Mouse (Mus musculus): ENCODE data around the gene Hkdc1.

The Hkdc1 gene

DNA sequence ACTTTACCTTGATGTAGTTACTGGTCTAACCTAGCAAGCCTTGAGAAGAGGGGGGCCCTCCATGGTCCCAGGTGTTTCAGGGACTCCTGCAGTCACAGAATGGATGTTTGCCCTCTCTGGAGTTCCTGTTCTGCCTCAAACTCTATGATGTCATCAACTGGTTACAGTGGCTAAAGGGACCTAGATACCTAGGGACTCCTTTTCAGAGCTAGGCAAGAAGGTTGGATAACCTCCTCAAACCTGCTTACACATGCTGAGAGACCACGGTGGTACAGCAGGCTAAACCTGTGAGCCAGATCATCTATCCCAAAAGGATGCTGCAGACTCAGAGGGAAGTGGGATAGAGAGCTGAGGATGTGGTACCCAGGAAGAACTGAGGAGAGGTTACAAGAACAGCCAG lies 42.5 kb downstream of the Hkdc1 start, which contains the start of gene Hk1:
Gene Hk1, minus strand, starts transcription at position 101 of the 400 bp plus-strand sequence.
- no peak for DNase-seq

DNA sequence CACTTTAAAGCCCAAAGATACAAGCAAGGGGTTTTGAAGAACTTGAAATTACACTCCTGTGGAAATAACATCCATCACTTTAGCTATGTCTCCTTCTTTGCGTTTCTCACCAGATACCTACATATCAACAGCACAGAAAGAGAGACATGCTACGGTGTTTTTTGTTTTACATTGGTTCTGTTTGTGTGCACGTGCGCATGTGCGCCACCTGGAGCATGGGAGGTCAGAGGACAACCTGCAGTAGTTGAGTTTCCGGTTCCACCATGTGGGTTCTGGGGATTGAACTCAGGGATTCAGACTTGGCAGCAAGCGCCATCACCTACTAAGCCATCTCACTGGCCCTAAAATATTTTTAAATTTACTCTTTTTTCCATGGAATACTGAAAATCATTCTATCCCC lies 63.5 kb downstream of the Hkdc1 start:
- DNase-seq = no peak

- no peak for DNase-seq
Measured at GRCm38 (mm10) chr10:62356105-62356730, 66.1 kb downstream of the Hkdc1 start.

GRCm38 (mm10) chr10:62345147-62345546 lies 77.1 kb downstream of the Hkdc1 start:
- DNase-seq = no peak

DNA sequence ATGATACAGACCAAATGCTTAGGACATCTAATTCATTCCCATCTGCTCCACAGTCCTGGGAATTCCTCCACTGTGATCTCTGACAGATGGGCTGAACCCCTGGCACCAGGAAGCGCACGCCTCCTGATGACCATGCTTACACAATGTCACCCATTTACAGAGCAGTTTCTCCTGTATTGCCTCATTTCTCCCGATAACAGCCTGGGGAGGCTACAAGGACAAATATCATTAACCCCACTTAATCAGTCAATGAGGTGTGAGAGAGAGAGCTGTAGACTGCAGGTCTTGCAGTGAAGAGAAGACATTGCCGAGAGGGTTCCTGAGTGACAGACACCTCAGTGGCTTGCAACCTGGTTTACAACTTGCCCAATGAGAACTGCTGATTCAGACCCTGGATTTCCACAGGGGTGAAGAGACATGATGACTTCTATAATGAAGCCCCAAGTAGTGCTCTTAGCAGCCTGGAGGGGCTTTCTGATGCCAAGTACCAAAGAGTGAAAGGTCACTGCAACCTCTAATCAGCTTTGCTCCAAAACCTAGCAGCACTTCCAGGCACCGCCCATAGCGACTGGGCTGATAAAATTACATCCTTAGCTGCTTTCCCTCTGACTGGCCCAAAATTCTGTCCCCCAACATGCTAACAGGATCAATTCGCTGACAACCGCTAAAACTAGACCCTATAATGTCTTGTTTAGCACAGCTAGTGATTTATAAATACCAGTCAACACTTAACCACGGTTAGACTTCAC lies 78.1 kb downstream of the Hkdc1 start:
- no peak for DNase-seq

GRCm38 (mm10) chr10:62342512-62342911 lies 79.8 kb downstream of the Hkdc1 start:
- no peak for DNase-seq

- DNase-seq = no peak
Measured at GRCm38 (mm10) chr10:62341956-62342355, 80.3 kb downstream of the Hkdc1 start.

DNA sequence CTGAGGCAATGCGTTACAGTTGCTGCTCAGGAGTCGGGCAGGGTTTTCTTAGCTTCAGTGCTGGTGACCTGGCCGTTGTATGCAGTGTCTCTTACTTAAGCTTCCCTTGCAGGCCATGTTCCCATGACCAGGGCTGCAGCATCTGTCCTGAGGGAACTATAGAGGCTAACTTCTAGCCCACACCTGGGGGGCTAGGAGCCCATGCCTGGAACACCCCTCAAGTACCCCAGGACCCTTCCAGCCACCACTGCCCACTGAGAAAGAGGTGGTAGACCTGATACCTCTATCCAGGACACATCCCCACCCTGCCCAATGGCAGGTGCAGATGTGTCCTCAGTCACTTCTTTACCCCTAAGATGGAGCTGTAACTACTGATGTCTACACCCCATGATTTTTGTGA lies 81.3 kb downstream of the Hkdc1 start:
- DNase-seq = no peak

- peak; percentile 99 for DNase-seq
Measured at GRCm38 (mm10) chr10:62340095-62340731, 82.1 kb downstream of the Hkdc1 start.

DNA sequence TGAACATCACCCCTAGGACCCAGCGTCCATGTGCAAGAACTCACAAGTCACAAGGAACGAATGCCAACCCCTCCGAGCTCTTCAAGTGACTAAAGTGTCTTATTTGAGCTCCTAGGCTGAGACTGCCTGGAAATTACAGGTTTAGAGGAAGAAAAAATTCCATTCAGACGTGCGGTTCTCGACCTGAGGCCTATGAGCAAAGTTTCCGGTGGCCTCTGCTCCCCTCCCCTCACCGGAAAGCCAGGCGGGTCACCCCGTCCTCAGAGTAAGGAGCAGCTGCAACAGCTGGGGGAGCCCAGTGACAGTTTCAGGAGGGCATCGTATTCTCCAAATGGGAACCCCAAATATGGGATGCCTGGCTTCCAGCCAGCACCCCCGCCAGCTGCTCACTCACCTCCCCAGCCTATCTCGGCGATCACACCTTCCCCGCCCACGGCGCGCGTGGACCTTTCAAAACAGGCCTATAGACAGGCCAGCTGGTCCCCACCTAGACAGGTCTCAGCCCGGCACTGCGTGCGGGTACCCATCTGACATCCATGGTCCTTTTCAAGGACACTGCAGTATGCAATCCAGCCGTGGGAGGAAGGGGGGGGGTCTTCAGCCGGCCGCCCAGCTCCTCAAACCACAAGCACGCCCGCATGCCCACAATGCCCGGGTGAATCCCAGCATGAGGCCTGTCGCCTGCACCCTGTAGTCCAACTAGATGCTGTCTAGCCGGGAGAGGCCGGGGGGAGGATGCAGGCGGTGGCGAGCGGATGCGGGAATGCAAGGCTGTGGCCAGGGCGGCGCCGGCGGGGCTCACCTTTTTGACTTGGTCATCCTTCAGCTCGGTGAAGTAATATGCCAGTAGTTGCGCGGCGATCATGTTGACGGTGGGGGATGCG lies 82.8 kb downstream of the Hkdc1 start:
- peak; percentile 52 to 63 for DNase-seq

DNA sequence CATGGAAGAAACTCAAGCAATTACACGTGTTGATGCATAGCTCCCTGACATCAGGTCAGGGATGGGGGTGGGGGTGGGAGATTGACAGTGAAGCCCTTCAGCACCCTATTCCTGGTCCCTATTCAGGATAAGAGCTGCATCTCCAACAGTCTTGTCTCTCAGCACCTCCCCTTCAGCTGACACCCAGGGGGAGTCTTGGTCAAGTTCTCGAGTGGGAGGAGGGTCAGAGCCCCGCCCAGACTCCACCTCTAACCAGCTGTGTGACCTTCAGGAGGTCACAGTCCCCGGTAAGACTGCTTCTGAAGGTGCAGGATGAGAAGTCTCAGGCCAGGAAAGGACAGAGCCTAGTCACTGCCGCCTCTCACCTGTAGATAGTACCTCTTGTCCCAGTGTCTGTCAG lies 83.7 kb downstream of the Hkdc1 start:
- DNase-seq = peak in 1 of 2 experiments; percentile 34

- peak in 1 of 2 experiments; percentile 29 for DNase-seq
Measured at GRCm38 (mm10) chr10:62338176-62338575, 84.1 kb downstream of the Hkdc1 start.

DNA sequence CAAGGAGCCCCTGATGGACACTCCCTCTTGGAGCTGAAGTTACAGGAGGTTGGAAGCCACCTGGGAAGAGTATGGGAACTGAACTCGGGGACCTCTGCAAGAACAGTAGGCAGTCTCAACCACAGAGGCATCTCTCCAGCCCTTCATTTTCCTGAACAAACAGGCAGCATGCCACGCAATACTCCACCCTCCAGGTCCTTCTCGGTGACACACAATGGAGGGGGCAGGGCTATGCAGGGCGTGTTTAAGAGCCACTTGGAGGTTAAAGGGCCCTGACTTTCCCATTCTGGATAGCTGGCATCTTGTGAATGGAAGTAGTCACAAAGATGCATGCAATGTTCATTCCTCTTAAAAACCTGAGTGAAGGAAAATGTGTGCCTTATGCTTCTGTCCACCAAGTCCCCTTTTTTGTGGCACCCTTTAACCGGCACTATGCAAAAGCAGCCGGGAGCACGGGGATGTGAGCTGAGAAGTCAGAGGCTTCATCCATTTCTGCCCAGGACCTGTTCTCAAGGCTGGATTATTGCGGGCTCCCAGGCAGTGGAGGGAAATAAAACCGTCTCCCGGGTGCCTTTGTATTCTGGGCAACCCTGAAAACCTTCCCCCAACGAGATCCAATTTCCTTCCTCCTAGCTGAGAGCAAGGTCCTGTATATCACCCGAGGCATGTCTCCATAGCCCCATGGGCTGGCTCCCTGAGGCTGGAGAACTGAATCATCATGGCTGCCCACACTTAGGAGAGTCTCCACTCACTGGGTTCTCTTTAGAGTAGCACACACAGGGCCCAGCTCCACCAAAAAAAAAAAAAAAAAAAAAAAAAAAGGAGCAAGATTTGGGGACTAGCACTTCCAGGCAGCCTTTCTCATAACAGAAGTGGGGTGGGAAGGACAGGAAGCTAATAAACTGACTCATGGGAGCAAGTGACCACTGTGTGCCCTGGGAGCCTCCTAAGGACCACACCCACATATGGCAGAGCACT lies 85.4 kb downstream of the Hkdc1 start:
- peak in 1 of 2 experiments; percentile 38 for DNase-seq

GRCm38 (mm10) chr10:62335423-62335776 lies 86.9 kb downstream of the Hkdc1 start:
- no peak for DNase-seq

GRCm38 (mm10) chr10:62334686-62335422 lies 87.4 kb downstream of the Hkdc1 start:
- DNase-seq = no peak

GRCm38 (mm10) chr10:62333269-62333668 lies 89.0 kb downstream of the Hkdc1 start:
- no peak for DNase-seq

Data from kidney, postnatal 4 days (tissue).